Comparison of ENCODE assay signal across 12 mouse cellular contexts in genomic region chr6:37735288-37735961, GRCm38 (mm10).
DNase-seq lines count a peak whose midpoint lies in the region; ATAC-seq and TF ChIP-seq lines count a peak whose summit lies in the region.
"Had no signal": no experiment of that assay in that cellular context is flagged by ENCODE, and none has a peak within 500 bp of the region (broad histone marks: within the 10 kb centered on the region; RNA-seq: fewer than 3 reads in every experiment).

No protein-coding gene starts in this region.

- H3K4me3 ChIP-seq in kidney, adult 2 months (ENCODE audit: insufficient read depth, low read depth, low read length) = no peak overlapping the region
- H3K4me3 ChIP-seq in kidney, embryonic 15.5 days (replicated peaks) = no peak overlapping the region
- H3K4me3 ChIP-seq in heart, embryonic 13.5 days = no peak overlapping the region
- H3K4me3 ChIP-seq in kidney, postnatal 0 days (replicated peaks; ENCODE audit: low read depth, low read length) = no peak overlapping the region
- H3K4me3 ChIP-seq in intestine, postnatal 0 days (ENCODE audit: low read depth, low read length) = no peak overlapping the region
- H3K4me3 ChIP-seq: limb, embryonic 12.5 days had no signal

- no peak for ATAC-seq in kidney, embryonic 15.5 days (replicated peaks; ENCODE audit: low FRiP score)
- no peak for ATAC-seq in heart, embryonic 13.5 days (ENCODE audit: extremely low read depth, insufficient number of reproducible peaks, low FRiP score, low TSS enrichment)
- 0 out of 2 replicates have a peak, but pooled peaks have one; percentile 51 for ATAC-seq in kidney, postnatal 0 days (replicated peaks; ENCODE audit: low FRiP score, low read depth)
- no peak for ATAC-seq in intestine, postnatal 0 days

- no peak for TF ChIP-seq CTCF in kidney, adult 2 months (conservative IDR thresholded peaks at IDR 0.05; ENCODE audit: insufficient read depth, insufficient read length, low read depth, low read length)
- no peak for TF ChIP-seq CTCF in kidney, postnatal 0 days (IDR thresholded peaks at IDR 0.05; ENCODE audit: low read depth)
- no peak for TF ChIP-seq CTCF in intestine, postnatal 0 days (IDR thresholded peaks at IDR 0.05; ENCODE audit: low read depth)

- no peaks in the 10 kb centered on the region for H3K27me3 ChIP-seq in kidney, adult 2 months (replicated peaks; ENCODE audit: control insufficient read depth, insufficient read depth, low read length)
- no peaks in the 10 kb centered on the region for H3K27me3 ChIP-seq in kidney, embryonic 15.5 days
- no peaks in the 10 kb centered on the region for H3K27me3 ChIP-seq in heart, embryonic 13.5 days (replicated peaks)
- no peaks in the 10 kb centered on the region for H3K27me3 ChIP-seq in kidney, postnatal 0 days (ENCODE audit: insufficient read depth, low read length)
- H3K27me3 ChIP-seq in intestine, postnatal 0 days (replicated peaks; ENCODE audit: control insufficient read depth, insufficient read depth, low read length) = no peaks in the 10 kb centered on the region
- H3K27me3 ChIP-seq: limb, embryonic 12.5 days had no signal

- no peaks in the 10 kb centered on the region; the same call in 1 of the 2 replicates for H3K4me1 ChIP-seq in kidney, adult 2 months (ENCODE audit: control insufficient read depth, insufficient read depth, low read length)
- peaks cover 16% of the 10 kb centered on the region for H3K4me1 ChIP-seq in kidney, embryonic 15.5 days
- H3K4me1 ChIP-seq in heart, embryonic 13.5 days = peaks cover 14% of the 10 kb centered on the region
- H3K4me1 ChIP-seq in kidney, postnatal 0 days (replicated peaks; ENCODE audit: insufficient read depth, low read length) = no peaks in the 10 kb centered on the region
- H3K4me1 ChIP-seq in intestine, postnatal 0 days (replicated peaks; ENCODE audit: control insufficient read depth, insufficient read depth, low read length) = no peaks in the 10 kb centered on the region

- WGBS in kidney, adult 2 months = 52% methylated on average over 4 of the region's 4 CpGs
- WGBS in kidney, embryonic 15.5 days = 58% methylated on average over 4 of the region's 4 CpGs
- 55% methylated on average over 4 of the region's 4 CpGs for WGBS in heart, embryonic 13.5 days
- WGBS in kidney, postnatal 0 days = 62% methylated on average over 4 of the region's 4 CpGs
- 76% methylated on average over 4 of the region's 4 CpGs for WGBS in intestine, postnatal 0 days

- TF ChIP-seq POLR2A in kidney, adult 2 months (IDR thresholded peaks at IDR 0.05; ENCODE audit: low read depth, low read length) = no peak

- H3K9ac ChIP-seq in kidney, embryonic 15.5 days = no peak overlapping the region
- no peak overlapping the region for H3K9ac ChIP-seq in heart, embryonic 13.5 days
- no peak overlapping the region for H3K9ac ChIP-seq in kidney, postnatal 0 days (ENCODE audit: low read depth, low read length)
- H3K9ac ChIP-seq in intestine, postnatal 0 days (ENCODE audit: low read depth, low read length) = no peak overlapping the region
- H3K9ac ChIP-seq: limb, embryonic 12.5 days had no signal

- H3K4me2 ChIP-seq in kidney, embryonic 15.5 days = no peak overlapping the region
- no peak overlapping the region for H3K4me2 ChIP-seq in heart, embryonic 13.5 days
- H3K4me2 ChIP-seq in kidney, postnatal 0 days (ENCODE audit: low read length) = no peak overlapping the region
- no peak overlapping the region for H3K4me2 ChIP-seq in intestine, postnatal 0 days (replicated peaks; ENCODE audit: low read depth)
- H3K4me2 ChIP-seq: limb, embryonic 12.5 days had no signal

- H3K9me3 ChIP-seq in kidney, embryonic 15.5 days (replicated peaks) = 0 out of 2 replicates have a peak, but pooled peaks cover 4% of the 10 kb centered on the region
- H3K9me3 ChIP-seq in heart, embryonic 13.5 days = peaks cover 8% of the 10 kb centered on the region; the same call in 1 of the 2 replicates
- no peaks in the 10 kb centered on the region for H3K9me3 ChIP-seq in kidney, postnatal 0 days (replicated peaks; ENCODE audit: low read length)
- no peaks in the 10 kb centered on the region; the same call in 1 of the 2 replicates for H3K9me3 ChIP-seq in intestine, postnatal 0 days (ENCODE audit: control insufficient read depth)
- H3K9me3 ChIP-seq: G1E had no signal

- peak; percentile 77 for DNase-seq in kidney, adult 2 months
- peak; percentile 80 for DNase-seq in kidney, postnatal 0 days (ENCODE audit: low spot score)
- DNase-seq in T-cell, adult 2 months (ENCODE audit: low spot score) = no peak
- no peak for DNase-seq in cerebellum, adult 9-11 months
- DNase-seq: cerebellum, postnatal 25 days; spleen, adult 18-20 months; thymus, adult 2 months had no signal

- no peaks in the 10 kb centered on the region for H3K36me3 ChIP-seq in kidney, adult 2 months (ENCODE audit: control insufficient read depth, insufficient read depth, low read length)
- H3K36me3 ChIP-seq in kidney, embryonic 15.5 days = no peaks in the 10 kb centered on the region
- H3K36me3 ChIP-seq in heart, embryonic 13.5 days = no peaks in the 10 kb centered on the region
- no peaks in the 10 kb centered on the region for H3K36me3 ChIP-seq in kidney, postnatal 0 days (ENCODE audit: insufficient read depth, low read length)
- H3K36me3 ChIP-seq in intestine, postnatal 0 days (ENCODE audit: control insufficient read depth, insufficient read depth) = no peaks in the 10 kb centered on the region
- H3K36me3 ChIP-seq: G1E; limb, embryonic 12.5 days had no signal

- peak overlapping the region; percentile 42 for H3K27ac ChIP-seq in kidney, adult 2 months (ENCODE audit: insufficient read depth, low read depth, low read length)
- no peak overlapping the region for H3K27ac ChIP-seq in kidney, embryonic 15.5 days
- H3K27ac ChIP-seq in heart, embryonic 13.5 days (replicated peaks) = peak overlapping the region; percentile 62
- 0 out of 2 replicates have a peak overlapping the region, but pooled peaks have one; percentile 25 for H3K27ac ChIP-seq in kidney, postnatal 0 days
- no peak overlapping the region for H3K27ac ChIP-seq in intestine, postnatal 0 days (ENCODE audit: low read depth, low read length)
- H3K27ac ChIP-seq: limb, embryonic 12.5 days had no signal

Comparison
In these comparisons a context has a peak if more than half of its experiments do, and no peak if none do; other contexts are left out.
1. H3K27ac ChIP-seq: peak in kidney, adult 2 months (single experiment), heart, embryonic 13.5 days (single experiment) and kidney, postnatal 0 days (single experiment); none in kidney, embryonic 15.5 days (single experiment) and intestine, postnatal 0 days (single experiment).
2. DNase-seq: peak in kidney, adult 2 months (single experiment) and kidney, postnatal 0 days (single experiment); none in T-cell, adult 2 months (single experiment) and cerebellum, adult 9-11 months (single experiment).